Mouse (Mus musculus) layer of hippocampus, postnatal 36 days (tissue): ENCODE data around the gene Bdnf. TPM values are rescaled to one million over a fixed set of nuclear protein-coding genes. Genes with fewer than 3 reads are reported as not detected.

Experiments used
- DNase-seq, 2 experiments: peaks; one replicate each; pipeline ENCODE4 v3.0.0; 2022
- total RNA-seq, 2 experiments: library from RNA; stranded (reverse); gene quantifications; 2 replicates each; pipeline ENCODE4 v1.2.3; 2021

Bdnf gene
- 10 to 100 TPM; 30.8 to 34.2 TPM for total RNA-seq

DNA sequence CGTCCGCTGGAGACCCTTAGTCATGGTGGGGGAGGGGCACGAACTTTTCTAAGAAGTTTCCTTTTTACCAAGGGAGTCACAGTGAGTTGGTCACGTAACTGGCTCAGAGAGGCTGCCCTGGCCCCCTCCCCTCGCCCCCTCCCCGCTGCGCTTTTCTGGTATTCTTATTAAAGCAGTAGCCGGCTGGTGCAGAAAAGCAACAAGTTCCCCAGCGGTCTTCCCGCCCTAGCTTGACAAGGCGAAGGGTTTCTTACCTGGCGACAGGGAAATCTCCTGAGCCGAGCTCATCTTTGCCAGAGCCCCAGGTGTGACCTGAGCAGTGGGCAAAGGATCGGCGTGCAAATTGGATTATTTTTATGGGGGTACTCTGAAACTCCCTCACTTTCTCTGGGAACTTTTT, at the start of gene Bdnf:
Gene Bdnf, plus strand, starts transcription at position 169 of the 400 bp plus-strand sequence.
- peak in 1 of 2 experiments; percentile 9 for DNase-seq

DNA sequence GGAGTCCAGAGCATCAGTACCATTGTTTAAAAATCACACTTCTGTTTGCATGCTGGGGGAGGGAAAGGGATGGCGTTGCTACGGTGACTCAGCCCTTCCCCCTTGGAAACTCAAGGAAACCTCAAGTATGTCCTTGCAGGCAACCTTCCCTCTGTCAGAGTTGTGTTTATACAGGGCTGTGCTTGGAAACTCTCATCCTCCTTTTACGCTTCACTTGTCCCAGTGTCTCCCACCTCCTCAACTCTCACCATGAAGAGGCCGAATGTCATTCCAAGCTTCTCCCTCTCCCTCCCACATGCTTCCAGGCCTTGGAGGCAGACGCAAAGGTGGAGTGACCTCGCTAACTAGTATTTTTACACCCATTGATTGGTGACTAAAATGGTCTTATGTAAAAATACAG, 47.6 kb upstream of the Bdnf start:
- no peak for DNase-seq

DNA sequence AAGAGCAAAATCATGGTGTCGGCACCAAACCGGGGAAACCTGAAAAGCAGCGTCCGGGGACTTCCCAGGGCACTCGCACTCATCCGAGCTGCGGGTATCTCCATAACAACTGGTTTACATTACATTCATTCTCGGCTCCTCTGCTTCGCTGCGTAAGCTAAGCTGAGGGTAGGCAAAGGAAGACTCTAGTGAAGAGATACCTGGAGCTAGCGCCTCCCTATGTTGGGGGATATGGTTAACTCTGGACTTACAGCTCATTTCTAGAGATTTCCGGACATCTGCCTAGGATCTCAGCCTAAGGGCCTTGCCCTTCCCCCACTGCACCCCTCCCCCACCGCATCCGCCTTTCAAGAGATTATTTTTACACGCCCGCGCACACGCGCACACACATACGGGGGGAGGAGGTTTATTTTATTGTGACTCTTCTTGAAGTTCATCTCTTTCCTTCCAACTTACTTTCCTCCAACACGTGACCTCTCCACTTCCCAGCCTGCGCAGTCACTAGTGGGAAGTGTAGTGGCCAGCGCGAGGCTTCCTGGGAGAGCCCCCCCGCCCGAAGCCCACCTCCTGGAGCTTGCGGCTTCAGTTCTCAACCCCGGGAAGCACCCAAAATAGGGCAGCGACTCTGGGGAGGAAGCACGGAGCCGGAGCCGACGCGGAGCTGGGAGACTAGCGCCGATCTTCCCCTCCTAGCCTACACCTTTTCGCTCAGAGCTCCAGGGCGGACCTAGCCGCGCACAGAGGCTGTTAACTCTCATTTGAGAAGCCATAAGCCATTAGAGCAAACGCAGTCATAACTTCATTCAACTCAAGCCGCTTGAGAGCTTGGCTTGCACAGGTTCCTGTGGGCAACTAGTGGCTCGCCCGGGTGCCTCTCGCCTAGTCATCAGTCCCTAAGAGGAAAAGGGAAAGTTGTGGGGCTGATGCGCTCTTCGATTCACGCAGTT, 718 bp upstream of the Bdnf start:
- DNase-seq, result peak; percentile 29 to 34

DNA sequence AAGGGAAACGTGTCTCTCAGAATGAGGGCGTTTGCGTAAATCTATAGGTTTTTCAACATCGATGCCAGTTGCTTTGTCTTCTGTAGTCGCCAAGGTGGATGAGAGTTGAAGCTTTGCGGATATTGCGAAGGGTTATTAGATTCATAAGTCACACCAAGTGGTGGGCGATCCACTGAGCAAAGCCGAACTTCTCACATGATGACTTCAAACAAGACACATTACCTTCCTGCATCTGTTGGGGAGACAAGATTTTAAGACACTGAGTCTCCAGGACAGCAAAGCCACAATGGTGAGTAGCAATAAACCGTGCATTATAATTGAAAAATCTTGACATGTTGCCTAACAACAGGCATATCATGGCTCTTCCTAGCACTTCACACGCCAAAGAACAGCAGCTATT, 551 bp downstream of the Bdnf start:
- DNase-seq, result no peak

- DNase-seq, result peak in 1 of 2 experiments; percentile 31
These were observed 1.6 kb downstream of the Bdnf start for GRCm38 (mm10) chr2:109675973-109676617.

DNA sequence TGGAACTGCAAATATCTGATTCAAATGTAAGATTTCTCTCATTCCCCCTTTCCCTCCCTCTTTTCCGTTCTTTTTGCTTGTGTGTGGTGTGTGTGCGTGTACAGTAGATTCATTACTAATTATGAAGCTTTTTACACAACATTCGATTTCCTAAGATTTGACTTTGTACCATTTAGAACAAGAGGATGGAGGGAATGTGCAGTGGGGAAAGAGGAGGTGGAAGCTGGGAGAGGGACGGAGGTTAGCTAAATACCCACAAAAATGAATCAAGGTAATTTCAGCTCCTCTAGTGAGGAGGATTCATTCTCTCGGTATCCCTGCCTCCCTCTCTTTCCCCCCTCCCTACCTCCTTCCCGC, 2.1 kb downstream of the Bdnf start:
- DNase-seq, result no peak

- DNase-seq, result peak; percentile 49 to 62
These were observed 3.0 kb downstream of the Bdnf start for GRCm38 (mm10) chr2:109677221-109678089.

- DNase-seq, result peak; percentile 79 to 82
These were observed 3.5 kb downstream of the Bdnf start for GRCm38 (mm10) chr2:109678090-109678409.

DNA sequence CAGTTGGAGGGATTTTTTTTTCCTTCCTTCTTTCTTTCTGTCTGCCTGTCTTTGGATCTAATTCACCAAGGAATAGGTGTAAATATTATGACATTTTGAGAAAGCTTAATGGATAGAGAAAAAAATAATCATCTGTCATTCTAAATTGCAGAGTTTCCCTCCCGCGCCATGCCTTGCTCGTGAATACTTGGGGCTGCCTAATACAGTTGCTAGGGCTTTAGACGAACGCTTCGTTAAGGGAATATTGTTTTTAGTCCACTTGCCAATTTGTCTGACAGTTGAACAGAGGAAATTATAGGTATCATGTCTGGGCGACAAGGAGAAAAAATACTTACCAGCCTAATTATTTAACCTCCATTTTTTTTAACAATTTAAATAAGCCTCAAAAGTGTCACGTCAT, 4.0 kb downstream of the Bdnf start:
- DNase-seq, result no peak

- DNase-seq, result no peak
These were observed 4.9 kb downstream of the Bdnf start for GRCm38 (mm10) chr2:109679446-109679845.

DNA sequence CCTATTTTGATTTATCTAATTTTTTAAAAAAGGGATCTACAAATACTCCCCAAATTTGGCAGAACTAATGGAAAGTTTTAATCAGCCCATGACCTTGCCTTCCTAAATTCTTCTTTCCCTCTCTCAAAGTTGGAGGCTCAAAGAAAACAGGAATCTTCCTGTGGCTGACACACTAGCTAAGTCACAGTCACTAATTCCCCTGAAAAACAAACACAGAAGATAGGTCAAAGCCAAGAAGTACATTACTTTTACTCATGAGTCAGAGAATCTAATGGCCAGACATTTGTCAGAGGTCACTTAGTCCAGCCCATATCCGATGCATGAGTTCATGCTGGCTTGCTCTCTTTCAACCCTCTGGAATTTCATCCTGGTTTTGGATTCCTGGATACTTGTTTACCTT, 6.6 kb downstream of the Bdnf start:
- DNase-seq, result no peak

DNA sequence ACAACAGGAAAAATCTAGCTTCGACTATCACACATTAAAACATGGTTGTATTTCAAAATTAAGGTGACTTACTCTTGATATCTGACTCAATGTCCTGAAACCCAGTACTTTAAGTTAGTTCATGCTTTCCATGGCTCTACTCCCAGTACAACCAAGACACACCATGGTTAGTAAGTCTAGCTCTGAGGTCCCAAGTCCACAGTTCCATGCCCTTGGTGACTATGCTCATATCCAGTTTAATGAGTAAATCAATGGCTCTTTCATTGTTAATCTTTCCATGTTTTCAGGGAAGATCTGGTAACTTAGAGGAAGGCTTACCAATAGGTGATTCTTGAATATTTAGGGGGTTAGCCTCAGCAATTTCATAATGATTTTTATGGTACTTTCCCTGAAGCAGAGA, 14.2 kb downstream of the Bdnf start:
- DNase-seq, result no peak

GRCm38 (mm10) chr2:109692266-109693177, 18.0 kb downstream of the Bdnf start:
- DNase-seq, result peak; percentile 40 to 43

DNA sequence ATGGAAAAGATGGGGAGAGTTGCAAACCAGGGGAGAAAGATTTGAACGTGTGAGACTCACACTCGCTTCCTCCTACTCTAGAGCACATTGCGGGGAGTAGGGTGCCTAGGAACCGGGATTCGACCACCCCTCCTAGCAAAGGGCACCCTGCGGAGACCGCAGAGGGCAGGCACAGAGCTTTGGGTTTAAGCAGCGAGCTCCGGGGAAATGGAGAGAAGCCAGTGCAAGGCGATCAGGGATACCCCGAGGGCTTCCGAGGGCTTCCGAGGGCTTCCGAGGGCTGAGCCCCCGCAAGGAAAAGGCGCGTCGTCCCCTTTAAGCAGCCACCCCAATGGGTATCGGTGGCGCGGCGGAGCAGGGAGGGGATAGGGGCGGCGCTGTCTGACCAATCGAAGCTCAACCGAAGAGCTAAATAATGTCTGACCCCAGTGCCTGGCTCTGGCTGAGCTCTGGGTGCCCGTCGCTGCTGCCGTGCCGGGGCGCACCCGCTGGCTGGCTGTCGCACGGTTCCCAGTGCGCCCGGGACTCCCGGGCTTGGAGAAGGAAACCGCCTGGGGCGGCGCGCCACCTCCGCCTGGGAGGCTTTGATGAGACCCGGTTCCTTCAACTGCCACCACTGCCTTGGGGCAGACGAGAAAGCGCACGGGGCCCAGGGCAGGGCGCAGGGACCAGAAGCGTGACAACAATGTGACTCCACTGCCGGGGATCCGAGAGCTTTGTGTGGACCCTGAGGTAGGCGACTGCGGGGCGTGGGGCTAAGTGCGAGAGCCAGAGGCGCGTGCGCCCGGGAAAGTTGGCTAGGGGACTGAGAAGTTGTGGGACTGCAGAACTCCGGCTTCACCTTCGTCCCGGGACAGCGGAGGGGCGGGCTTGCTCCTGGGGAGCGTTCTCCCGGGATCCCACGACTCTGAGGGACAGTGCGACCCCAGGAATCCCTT, 18.9 kb downstream of the Bdnf start:
- DNase-seq, result peak; percentile 55 to 64

DNA sequence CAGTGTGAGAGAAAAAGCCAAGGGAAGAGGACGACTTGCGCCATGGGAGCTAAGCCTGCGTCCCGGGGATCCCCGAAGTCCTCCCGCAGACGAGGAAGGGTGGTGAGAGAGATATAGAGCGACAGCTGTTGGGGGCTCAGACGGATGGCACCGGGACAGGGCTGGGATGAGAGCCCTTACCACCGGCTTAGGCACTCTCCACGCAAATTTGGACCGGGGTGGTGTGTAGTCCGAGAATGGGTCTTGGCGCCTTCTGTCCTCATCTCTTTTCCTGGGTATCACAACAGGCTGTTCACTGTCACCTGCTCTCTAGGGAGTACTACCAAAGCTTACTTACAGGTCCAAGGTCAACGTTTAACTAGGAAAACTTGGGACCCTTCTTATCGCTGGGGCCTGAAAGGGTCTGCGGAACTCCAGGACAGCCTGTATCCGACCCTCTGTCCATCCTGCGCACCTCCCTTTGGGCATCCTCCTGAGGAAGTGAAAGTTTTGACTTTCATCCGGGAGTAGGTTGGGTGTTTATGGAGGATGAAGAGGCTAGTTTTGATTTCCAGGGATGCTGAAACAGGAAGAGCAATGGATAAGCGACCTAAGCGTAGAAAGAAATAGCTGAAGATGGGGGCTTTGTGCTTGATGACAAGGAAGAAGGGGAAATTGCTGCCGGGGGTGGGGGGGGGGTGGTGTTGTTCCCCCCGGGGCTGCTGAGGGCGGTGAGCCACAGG, 19.8 kb downstream of the Bdnf start:
- peak in 1 of 2 experiments; percentile 31 for DNase-seq

DNA sequence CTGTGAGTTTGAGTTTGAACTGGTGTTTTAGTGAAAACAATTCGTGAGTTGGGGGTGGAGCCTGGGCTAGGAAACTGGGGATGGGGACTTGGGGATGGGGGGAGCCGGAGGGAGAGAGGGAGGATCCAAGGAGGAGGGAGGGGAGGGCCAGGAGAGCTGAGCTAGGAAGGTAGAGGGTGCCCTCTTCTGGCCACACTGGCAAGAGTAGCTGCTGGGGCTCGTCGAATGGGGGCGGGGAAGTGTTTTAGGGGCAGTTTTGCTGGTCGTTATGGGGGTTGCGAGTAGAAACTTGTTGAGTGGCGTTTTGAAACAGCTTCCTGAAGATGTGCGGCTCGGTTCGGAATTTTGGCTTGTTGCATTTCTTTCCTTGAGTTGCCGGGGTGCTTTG, 20.3 kb downstream of the Bdnf start:
- peak; percentile 79 to 83 for DNase-seq

DNA sequence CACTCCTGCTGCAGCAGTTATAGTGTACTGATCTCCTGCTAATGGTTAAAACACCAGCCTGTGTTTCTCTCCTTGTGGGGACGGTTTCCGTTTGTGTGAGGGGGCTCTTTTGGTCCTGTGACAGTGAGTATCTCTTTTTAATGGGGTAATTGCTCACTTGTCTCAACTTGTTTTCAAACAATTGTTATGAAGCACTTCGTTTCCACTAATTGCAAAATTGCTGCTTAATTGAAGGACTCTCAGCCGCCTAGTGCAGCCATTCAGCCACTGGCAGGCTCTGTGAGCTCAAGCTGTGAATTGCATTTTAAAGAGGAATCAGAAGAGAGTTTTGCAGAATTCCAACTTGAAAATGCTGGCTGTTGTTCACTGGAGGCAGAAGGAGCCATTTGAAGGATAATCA, 22.7 kb downstream of the Bdnf start:
- DNase-seq, result no peak

DNA sequence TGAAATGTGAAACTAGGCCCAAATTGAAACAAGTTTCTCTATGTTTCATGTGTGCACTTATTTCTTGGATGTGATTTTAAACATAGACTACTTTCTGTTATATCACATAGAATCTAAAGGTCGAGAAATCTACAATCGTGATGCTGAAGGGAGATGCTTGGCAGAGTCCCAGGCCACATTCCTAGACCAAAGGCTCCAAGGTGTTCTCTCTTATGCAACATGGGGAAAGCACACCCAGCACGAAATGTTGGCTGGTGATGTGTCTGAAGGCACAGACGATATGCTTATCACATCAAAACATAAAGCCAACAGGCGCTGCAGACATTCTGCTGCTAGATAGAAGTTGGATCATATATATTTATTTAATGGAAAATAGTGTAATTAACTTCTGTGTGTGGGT, 25.8 kb downstream of the Bdnf start:
- no peak for DNase-seq

- no peak for DNase-seq
These were observed 29.1 kb downstream of the Bdnf start for GRCm38 (mm10) chr2:109703588-109703987.

DNA sequence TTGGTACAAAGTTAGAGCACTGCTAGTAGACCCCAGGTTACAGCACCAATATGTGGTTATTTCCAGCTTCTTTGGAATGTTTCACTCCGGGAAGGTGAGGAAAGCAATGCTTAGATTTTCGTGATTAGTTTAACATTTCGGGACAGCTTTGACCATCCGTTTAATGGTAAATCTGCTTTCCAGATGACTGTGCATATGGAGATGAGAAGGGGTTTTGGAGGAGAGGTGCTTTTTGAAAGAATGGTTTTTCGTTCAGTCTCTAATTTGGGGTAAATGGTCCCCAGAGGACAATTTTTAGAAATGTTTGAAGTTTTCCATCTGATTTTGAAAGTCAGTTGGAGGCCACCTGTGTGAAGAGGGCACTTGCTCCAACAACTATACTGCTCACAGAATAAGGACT, 29.6 kb downstream of the Bdnf start:
- DNase-seq, result no peak
